Mouse (Mus musculus) thymus, adult 18-20 months (tissue): ENCODE results near the gene Tppp3.
A peak's percentile ranks its signal among the peaks of the same experiment; 100 is the strongest.

Experiments
- DNase-seq, 2 experiments: peaks; one replicate each; pipeline ENCODE4 v3.0.0; 2022; ENCODE audit warnings: mixed read lengths in 2 of 2

Gene Tppp3

GRCm38 (mm10) chr8:105471314-105472015 lies at the start of gene Tppp3:
Gene Tppp3, minus strand, starts transcription at chr8:105471526.
- peak; percentile 40 to 41 for DNase-seq

GRCm38 (mm10) chr8:105521061-105521460 lies 49.7 kb upstream of the Tppp3 start:
- no peak for DNase-seq

- DNase-seq = no peak
Measured at GRCm38 (mm10) chr8:105520521-105520920, 49.2 kb upstream of the Tppp3 start.

DNA sequence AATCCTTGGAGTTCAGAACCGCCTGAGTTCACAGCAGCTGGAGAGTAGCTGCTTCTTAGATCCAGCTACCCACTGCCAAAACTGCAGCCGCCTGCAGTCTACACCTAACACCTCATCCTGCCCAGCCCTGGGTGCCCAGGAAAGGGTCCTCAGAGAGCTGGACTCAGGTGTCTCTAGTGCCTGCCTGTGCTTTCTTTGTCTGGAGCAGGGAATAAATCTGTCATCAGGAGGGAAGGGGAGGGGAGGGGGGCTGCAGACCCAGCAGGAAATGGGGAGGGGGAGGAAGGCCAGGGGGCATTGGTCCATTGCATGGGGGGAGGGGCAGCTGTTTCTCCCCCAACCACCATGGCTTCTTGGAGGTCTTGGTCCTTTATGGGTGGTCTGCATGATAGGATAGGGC lies 48.3 kb upstream of the Tppp3 start:
- no peak for DNase-seq

GRCm38 (mm10) chr8:105518436-105519313 lies 47.3 kb upstream of the Tppp3 start, which contains the start of gene Hsd11b2:
Gene Hsd11b2, plus strand, starts transcription at chr8:105518755.
- DNase-seq = no peak

GRCm38 (mm10) chr8:105517346-105517745 lies 46.0 kb upstream of the Tppp3 start:
- no peak for DNase-seq

GRCm38 (mm10) chr8:105516018-105516645 lies 44.8 kb upstream of the Tppp3 start:
- DNase-seq = peak in 1 of 2 experiments; percentile 49

GRCm38 (mm10) chr8:105514656-105515055 lies 43.3 kb upstream of the Tppp3 start:
- DNase-seq = no peak

DNA sequence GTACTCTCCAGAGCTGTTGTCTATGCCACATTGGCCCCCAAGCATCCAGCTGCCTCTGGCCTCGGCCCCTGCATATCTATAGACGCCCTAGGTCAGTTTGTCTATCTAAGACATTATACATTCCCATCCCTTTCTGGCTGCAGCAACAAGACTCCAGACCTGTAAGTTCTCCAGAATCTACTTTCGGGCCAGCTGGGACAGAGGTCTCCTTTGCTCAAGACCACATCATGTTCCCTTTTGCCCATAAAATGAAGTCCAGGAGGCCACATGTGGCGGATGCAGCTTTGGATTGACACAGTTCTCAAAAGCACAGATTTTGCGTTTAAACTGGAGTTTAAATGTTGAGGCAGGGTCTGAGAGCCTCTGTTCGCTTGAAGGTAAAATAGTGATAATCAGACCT lies 42.9 kb upstream of the Tppp3 start:
- no peak for DNase-seq

- DNase-seq = no peak
Measured at GRCm38 (mm10) chr8:105509997-105510735, 38.8 kb upstream of the Tppp3 start.

- DNase-seq = no peak
Measured at GRCm38 (mm10) chr8:105508758-105509157, 37.4 kb upstream of the Tppp3 start.

DNA sequence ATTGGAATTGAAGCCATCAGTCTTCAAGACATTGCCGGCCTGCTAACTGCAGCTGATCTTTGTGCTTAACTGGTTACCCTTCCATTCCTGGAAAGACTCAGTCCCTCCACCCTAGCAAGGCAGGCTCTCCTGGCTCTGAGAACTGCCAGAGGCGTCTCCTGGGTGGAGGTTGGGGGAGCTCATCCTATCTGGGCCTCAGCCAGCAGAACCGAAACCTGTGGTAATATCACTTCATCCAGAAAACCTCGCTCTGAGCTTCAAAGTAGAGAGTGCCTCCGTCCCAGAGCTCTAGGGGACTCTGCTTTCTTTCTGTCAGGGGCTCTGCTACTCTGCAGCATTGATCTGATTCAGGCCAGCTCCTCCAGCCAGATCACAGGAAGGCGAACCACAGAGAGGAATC lies 35.7 kb upstream of the Tppp3 start:
- no peak for DNase-seq

GRCm38 (mm10) chr8:105504617-105505016 lies 33.3 kb upstream of the Tppp3 start:
- no peak for DNase-seq

- no peak for DNase-seq
Measured at GRCm38 (mm10) chr8:105499787-105500186, 28.5 kb upstream of the Tppp3 start.

DNA sequence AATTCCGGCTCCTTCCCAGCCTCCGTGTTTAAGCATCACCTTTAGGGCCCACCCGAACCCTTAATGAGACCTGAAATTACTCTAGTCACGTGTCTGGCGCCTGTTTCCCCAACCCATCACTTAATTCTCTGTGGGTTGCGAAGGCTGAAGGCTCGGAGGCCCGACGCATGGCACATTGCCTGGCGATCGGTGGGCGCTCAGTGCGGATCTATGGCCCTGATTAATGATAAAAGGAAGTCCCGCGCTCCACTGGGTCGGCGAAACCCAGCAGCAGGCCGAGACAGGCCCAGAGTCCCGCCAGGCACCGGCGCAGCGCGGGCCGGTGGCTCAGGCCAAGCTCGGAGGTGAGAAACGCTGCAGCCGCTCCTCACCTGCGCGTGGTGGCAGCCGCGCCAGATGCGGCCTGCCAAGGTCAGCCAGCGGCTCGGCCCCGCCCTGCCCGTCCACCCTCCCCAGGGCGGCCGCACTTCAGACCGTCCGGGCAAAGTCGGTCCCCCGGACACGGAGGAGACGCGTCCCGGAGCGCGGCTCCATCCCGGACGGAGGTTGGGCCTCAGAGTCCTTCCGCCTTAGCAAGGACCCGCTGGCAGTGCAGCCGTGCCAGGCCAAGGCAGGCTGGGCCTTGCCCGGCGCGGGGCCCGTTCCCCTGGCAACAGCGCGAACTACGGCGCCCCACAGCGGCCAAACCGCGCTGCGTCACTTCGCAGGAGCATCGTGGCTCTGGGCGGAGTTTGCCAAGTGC lies 25.3 kb upstream of the Tppp3 start, which contains the start of gene Zdhhc1:
Gene Zdhhc1, minus strand, starts transcription at position 464 of the 742 bp plus-strand sequence.
- peak; percentile 61 to 63 for DNase-seq

DNA sequence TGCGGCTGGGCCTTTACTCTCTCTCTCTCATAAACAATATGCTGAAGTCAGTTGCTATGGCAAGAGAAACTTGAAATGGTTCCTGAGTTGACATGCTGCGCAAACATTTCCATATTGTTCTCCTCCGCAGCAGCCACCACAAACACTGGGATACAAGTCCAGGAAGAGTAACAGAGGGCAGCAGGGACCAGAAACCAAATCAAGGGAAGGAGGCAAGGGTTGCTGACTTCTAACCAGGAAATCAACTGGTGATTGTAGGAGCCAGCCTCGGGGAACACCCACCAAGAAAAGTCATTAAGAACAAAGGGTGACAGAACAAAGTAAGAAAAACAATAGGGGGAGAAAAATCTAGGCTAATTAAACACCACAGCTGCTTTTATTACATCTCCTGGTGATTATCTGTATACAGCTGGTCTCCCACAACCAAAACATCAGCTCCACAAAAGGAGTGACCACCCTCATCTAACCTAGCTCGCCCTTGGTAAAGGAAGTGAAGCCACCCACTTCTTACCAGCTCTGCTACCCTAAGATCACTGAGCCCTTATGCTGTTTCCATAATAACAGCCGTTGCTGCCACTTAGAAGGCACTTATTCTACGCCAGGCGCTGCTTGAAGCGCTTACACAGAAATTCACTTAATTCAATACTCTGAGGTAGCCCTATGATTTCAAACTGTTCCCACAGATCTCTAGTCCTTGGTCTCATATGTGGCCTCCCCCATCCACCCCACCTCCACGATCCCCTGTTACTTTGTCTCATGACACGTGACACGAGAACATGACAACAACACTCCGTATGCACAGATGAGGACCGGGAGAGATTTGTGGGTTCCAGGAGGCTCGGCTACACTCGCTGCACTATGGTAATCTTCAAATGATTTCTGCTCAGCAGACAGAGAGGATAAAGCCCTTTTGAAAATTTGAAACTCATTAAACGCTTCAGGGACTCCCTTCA lies 24.3 kb upstream of the Tppp3 start:
- no peak for DNase-seq

DNA sequence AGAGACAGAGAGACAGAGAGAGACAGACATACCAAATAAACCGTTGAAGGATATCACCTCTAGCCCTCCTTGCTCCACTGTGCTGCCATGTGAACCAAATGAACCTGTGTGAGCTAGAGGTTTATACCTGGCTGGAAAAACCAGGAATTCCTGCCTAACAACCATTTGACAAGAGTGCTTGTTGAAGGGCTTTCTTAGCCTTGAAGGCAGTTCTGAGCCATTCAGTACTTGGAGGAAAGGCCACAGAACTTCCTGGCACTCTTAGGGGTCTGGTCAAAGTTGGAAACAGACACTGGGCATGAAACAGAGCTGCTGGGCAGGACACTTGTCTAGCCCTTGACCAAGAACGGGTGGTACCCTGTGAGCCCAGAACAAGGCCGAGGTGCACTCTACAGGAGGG lies 23.2 kb upstream of the Tppp3 start:
- DNase-seq = no peak

DNA sequence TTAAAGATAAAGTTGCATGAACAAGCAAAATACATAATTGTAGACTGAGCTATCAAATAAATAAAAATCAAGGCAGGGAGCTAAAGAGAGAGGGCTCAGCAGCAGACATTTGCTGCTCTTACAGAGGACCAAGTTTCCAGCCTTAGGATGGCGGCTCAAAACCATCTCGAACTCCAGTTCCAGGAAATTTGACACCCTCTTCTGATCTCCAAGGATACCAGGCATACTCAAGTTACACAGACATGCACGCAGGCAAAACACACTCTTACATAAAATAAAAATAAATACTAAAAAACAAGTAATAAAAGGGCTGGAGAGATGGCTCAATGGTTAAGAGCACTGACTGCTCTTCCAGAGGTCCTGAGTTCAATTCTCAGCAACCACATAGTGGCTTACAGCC lies 22.2 kb upstream of the Tppp3 start:
- no peak for DNase-seq

GRCm38 (mm10) chr8:105489281-105489680 lies 18.0 kb upstream of the Tppp3 start:
- DNase-seq = no peak

GRCm38 (mm10) chr8:105488082-105488481 lies 16.8 kb upstream of the Tppp3 start:
- no peak for DNase-seq

- no peak for DNase-seq
Measured at GRCm38 (mm10) chr8:105484392-105484791, 13.1 kb upstream of the Tppp3 start.
